In the genomic region with DNA sequence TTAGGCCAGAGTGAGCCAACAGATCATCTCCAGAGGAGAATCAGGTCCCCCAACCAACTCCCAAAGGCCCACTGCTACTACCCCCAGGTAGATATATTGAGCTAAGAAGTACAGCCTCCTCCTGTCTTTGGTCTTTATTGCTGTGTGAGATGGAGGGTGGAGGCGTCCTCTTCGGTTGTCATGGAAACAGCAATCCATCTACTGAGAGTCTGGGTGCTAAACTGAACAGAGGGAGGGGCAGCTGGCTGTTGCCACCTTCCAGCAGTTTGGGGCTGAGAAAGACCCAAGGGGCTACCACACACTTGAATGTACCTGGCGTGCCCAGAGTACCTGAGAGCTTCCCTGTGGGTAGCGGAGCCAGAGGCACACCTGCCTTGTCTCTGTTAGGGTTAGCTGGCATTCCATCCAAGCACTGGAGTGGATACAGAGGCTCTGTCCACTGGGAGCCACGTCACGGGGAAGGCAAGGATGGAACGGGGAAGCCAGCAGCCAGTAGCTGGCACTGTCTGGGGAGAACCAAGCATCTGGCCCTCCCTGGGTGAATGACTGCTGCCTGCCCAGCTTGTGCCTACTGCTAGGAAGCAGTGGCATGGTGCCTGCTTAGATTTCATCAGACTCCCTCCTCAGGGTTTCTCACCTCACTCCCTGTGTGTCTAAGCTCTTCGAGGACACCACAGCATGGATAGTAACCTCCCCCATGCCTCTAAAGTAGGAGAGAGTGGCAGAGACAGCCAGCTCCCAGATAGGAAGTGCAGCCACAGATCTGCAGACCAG, we compare ENCODE assay signal across 14 mouse cellular contexts. TPM values are rescaled to one million over a fixed set of nuclear protein-coding genes. Genes with fewer than 3 reads are reported as not detected.
A peak's percentile ranks its signal among the peaks of the same experiment; 100 is the strongest.
DNase-seq lines count a peak whose midpoint lies in the region; ATAC-seq and TF ChIP-seq lines count a peak whose summit lies in the region.
"Had no signal": no experiment of that assay in that cellular context is flagged by ENCODE, and none has a peak within 500 bp of the region (broad histone marks: within the 10 kb centered on the region; RNA-seq: fewer than 3 reads in every experiment).

No protein-coding gene starts in this region.

- H3K9me3 ChIP-seq in hindbrain, embryonic 11.5 days (ENCODE audit: control insufficient read depth, low read length) = no peaks in the 10 kb centered on the region
- no peaks in the 10 kb centered on the region for H3K9me3 ChIP-seq in hindbrain, embryonic 14.5 days (ENCODE audit: control insufficient read depth, low read length)
- no peaks in the 10 kb centered on the region for H3K9me3 ChIP-seq in forebrain, postnatal 0 days (ENCODE audit: low read length)
- H3K9me3 ChIP-seq in neural tube, embryonic 13.5 days = no peaks in the 10 kb centered on the region
- H3K9me3 ChIP-seq in lung, postnatal 0 days (ENCODE audit: low read length) = no peaks in the 10 kb centered on the region

- TF ChIP-seq CTCF in forebrain, postnatal 0 days (IDR thresholded peaks at IDR 0.05; ENCODE audit: low read depth) = no peak
- no peak for TF ChIP-seq CTCF in lung, postnatal 0 days (IDR thresholded peaks at IDR 0.05)

- no peak overlapping the region for H3K4me3 ChIP-seq in hindbrain, embryonic 11.5 days (ENCODE audit: low read depth, low read length)
- no peak overlapping the region for H3K4me3 ChIP-seq in hindbrain, embryonic 14.5 days (replicated peaks; ENCODE audit: low read length)
- no peak overlapping the region for H3K4me3 ChIP-seq in forebrain, postnatal 0 days (ENCODE audit: low read depth, low read length)
- H3K4me3 ChIP-seq in neural tube, embryonic 13.5 days = no peak overlapping the region
- no peak overlapping the region for H3K4me3 ChIP-seq in lung, postnatal 0 days (ENCODE audit: low read depth, low read length)
- H3K4me3 ChIP-seq: erythroblast, embryonic 14.5 days had no signal

- WGBS in hindbrain, embryonic 11.5 days = 57% methylated on average over 8 of the region's 8 CpGs
- 51% methylated on average over 8 of the region's 8 CpGs for WGBS in hindbrain, embryonic 14.5 days
- WGBS in forebrain, postnatal 0 days = 54% methylated on average over 8 of the region's 8 CpGs
- 44% methylated on average over 8 of the region's 8 CpGs for WGBS in neural tube, embryonic 13.5 days
- 68% methylated on average over 8 of the region's 8 CpGs for WGBS in lung, postnatal 0 days

- H3K4me1 ChIP-seq in hindbrain, embryonic 11.5 days (replicated peaks; ENCODE audit: control insufficient read depth, insufficient read depth, low read length) = no peaks in the 10 kb centered on the region; the same call in 1 of the 2 replicates
- H3K4me1 ChIP-seq in hindbrain, embryonic 14.5 days (replicated peaks; ENCODE audit: control insufficient read depth, insufficient read depth, low read length) = peaks cover 26% of the 10 kb centered on the region
- H3K4me1 ChIP-seq in forebrain, postnatal 0 days (ENCODE audit: insufficient read depth) = peaks cover 8% of the 10 kb centered on the region; the same call in 1 of the 2 replicates
- H3K4me1 ChIP-seq in neural tube, embryonic 13.5 days (replicated peaks) = peaks cover 32% of the 10 kb centered on the region
- H3K4me1 ChIP-seq in lung, postnatal 0 days (ENCODE audit: insufficient read depth, low read depth, low read length) = no peaks in the 10 kb centered on the region

- no peak overlapping the region for H3K9ac ChIP-seq in hindbrain, embryonic 11.5 days (ENCODE audit: low read depth, low read length)
- H3K9ac ChIP-seq in hindbrain, embryonic 14.5 days = no peak overlapping the region
- no peak overlapping the region for H3K9ac ChIP-seq in forebrain, postnatal 0 days
- peak overlapping the region; percentile 17; the same call in 1 of the 2 replicates for H3K9ac ChIP-seq in neural tube, embryonic 13.5 days
- H3K9ac ChIP-seq in lung, postnatal 0 days (replicated peaks; ENCODE audit: low read depth) = no peak overlapping the region

- no peak for DNase-seq in hindbrain, embryonic 11.5 days (ENCODE audit: low spot score)
- DNase-seq in hindbrain, embryonic 14.5 days (ENCODE audit: low spot score) = no peak
- DNase-seq in forebrain, postnatal 0 days = peak; percentile 45
- peak; percentile 78 to 80 for DNase-seq in left cerebral cortex, adult 18-20 months (ENCODE audit: low spot score in 2 of 2)
- DNase-seq in lung, postnatal 0 days (ENCODE audit: low spot score) = no peak
- DNase-seq in adrenal gland, adult 2 months = no peak
- no peak for DNase-seq in Muller cell, postnatal 12 days (ENCODE audit: inconsistent ontology term)
- DNase-seq: cerebellum, adult 18-20 months; kidney, postnatal 14 days had no signal

- H3K36me3 ChIP-seq in hindbrain, embryonic 11.5 days (ENCODE audit: control insufficient read depth, insufficient read depth, low read length) = no peaks in the 10 kb centered on the region
- H3K36me3 ChIP-seq in hindbrain, embryonic 14.5 days (replicated peaks; ENCODE audit: control insufficient read depth, insufficient read depth) = no peaks in the 10 kb centered on the region
- H3K36me3 ChIP-seq in forebrain, postnatal 0 days (ENCODE audit: insufficient read depth) = no peaks in the 10 kb centered on the region; the same call in 1 of the 2 replicates
- H3K36me3 ChIP-seq in neural tube, embryonic 13.5 days = no peaks in the 10 kb centered on the region
- no peaks in the 10 kb centered on the region for H3K36me3 ChIP-seq in lung, postnatal 0 days (ENCODE audit: insufficient read depth, low read length)

- no peaks in the 10 kb centered on the region for H3K27me3 ChIP-seq in hindbrain, embryonic 11.5 days (ENCODE audit: control insufficient read depth, insufficient read depth, low read length)
- H3K27me3 ChIP-seq in hindbrain, embryonic 14.5 days (ENCODE audit: control insufficient read depth, insufficient read depth, low read length) = no peaks in the 10 kb centered on the region
- no peaks in the 10 kb centered on the region for H3K27me3 ChIP-seq in forebrain, postnatal 0 days (ENCODE audit: insufficient read depth, low read length)
- no peaks in the 10 kb centered on the region for H3K27me3 ChIP-seq in neural tube, embryonic 13.5 days
- H3K27me3 ChIP-seq in lung, postnatal 0 days (replicated peaks; ENCODE audit: insufficient read depth, low read length) = no peaks in the 10 kb centered on the region

- no peak overlapping the region for H3K4me2 ChIP-seq in hindbrain, embryonic 11.5 days (replicated peaks; ENCODE audit: low read depth, low read length)
- no peak overlapping the region for H3K4me2 ChIP-seq in hindbrain, embryonic 14.5 days (replicated peaks)
- no peak overlapping the region for H3K4me2 ChIP-seq in forebrain, postnatal 0 days (ENCODE audit: low read depth)
- no peak overlapping the region for H3K4me2 ChIP-seq in neural tube, embryonic 13.5 days
- H3K4me2 ChIP-seq in lung, postnatal 0 days (replicated peaks; ENCODE audit: low read depth, low read length) = no peak overlapping the region

- no peak for TF ChIP-seq EP300 in lung, postnatal 0 days (IDR thresholded peaks at IDR 0.05)

- no peak overlapping the region for H3K27ac ChIP-seq in hindbrain, embryonic 11.5 days (ENCODE audit: low read depth, low read length)
- no peak overlapping the region for H3K27ac ChIP-seq in hindbrain, embryonic 14.5 days
- no peak overlapping the region for H3K27ac ChIP-seq in forebrain, postnatal 0 days (ENCODE audit: low read depth, low read length)
- peak overlapping the region; percentile 46 for H3K27ac ChIP-seq in neural tube, embryonic 13.5 days (replicated peaks)
- H3K27ac ChIP-seq in lung, postnatal 0 days (ENCODE audit: low read length) = no peak overlapping the region

- ATAC-seq in hindbrain, embryonic 11.5 days (ENCODE audit: low FRiP score) = 0 out of 2 replicates have a peak, but pooled peaks have one; percentile 28
- ATAC-seq in hindbrain, embryonic 14.5 days (ENCODE audit: low FRiP score) = no peak
- ATAC-seq in forebrain, postnatal 0 days = peak; percentile 67
- ATAC-seq in neural tube, embryonic 13.5 days (ENCODE audit: low read depth) = peak; percentile 46; the same call in 1 of the 2 replicates
- ATAC-seq in lung, postnatal 0 days = no peak

RNA-seq across cellular contexts. Expression of gene Rsph14, which starts 25.3 kb away (rescaled TPM):
- polyA plus RNA-seq in hindbrain, embryonic 11.5 days (2014; fragmentation: Nextera tagmentation; extraction: Ambion mirVana) = 0.15 and 0.46 TPM in 2 replicates
- polyA plus RNA-seq in hindbrain, embryonic 14.5 days (2014; fragmentation: Nextera tagmentation; extraction: Ambion mirVana) = 0.20 and 0.50 TPM in 2 replicates
- total RNA-seq in forebrain, postnatal 0 days (2014; rRNA removed) = 0.23 and 0.24 TPM in 2 replicates
- polyA plus RNA-seq in forebrain, postnatal 0 days (2015; fragmentation: Nextera tagmentation; extraction: Ambion mirVana) = 0.90 and 1.1 TPM in 2 replicates
- total RNA-seq in left cerebral cortex, adult 18-20 months (2021) = under 1 TPM in 1 of 2 experiments, not detected in 1; 0.28 TPM
- polyA plus RNA-seq in neural tube, embryonic 13.5 days (2015; fragmentation: Nextera tagmentation; extraction: Ambion mirVana) = 0.35 TPM in 1 of 2 replicates, not detected in the other
- polyA plus RNA-seq in lung, postnatal 0 days (2015; fragmentation: Nextera tagmentation; extraction: Ambion mirVana) = 8.8 and 8.9 TPM in 2 replicates
- 1 to 10 TPM in 1 of 2 experiments, not detected in 1; 1.8 TPM for total RNA-seq in adrenal gland, adult 2 months (2021)
- polyA plus RNA-seq in adrenal gland, adult 2 months (2012; rRNA removed) = 0.54 TPM in 1 of 2 replicates, not detected in the other
- polyA plus RNA-seq: erythroblast, embryonic 14.5 days; heart, embryonic 14.5 days; liver, embryonic 16.5 days; stomach, embryonic 14.5 days had no signal

RNA-seq across cellular contexts. Expression of gene Rab36, which starts 29.8 kb away (rescaled TPM):
- 6.8 and 9.3 TPM in 2 replicates for polyA plus RNA-seq in hindbrain, embryonic 11.5 days (2014; fragmentation: Nextera tagmentation; extraction: Ambion mirVana)
- polyA plus RNA-seq in hindbrain, embryonic 14.5 days (2014; fragmentation: Nextera tagmentation; extraction: Ambion mirVana) = 14.5 and 17.0 TPM in 2 replicates
- 20.1 and 24.4 TPM in 2 replicates for total RNA-seq in forebrain, postnatal 0 days (2014; rRNA removed)
- 17.9 and 26.8 TPM in 2 replicates for polyA plus RNA-seq in forebrain, postnatal 0 days (2015; fragmentation: Nextera tagmentation; extraction: Ambion mirVana)
- total RNA-seq in left cerebral cortex, adult 18-20 months (2021) = 10 to 100 TPM; 27.6 to 28.0 TPM
- polyA plus RNA-seq in neural tube, embryonic 13.5 days (2015; fragmentation: Nextera tagmentation; extraction: Ambion mirVana) = 12.3 TPM in 2 replicates
- 4.7 and 6.1 TPM in 2 replicates for polyA plus RNA-seq in lung, postnatal 0 days (2015; fragmentation: Nextera tagmentation; extraction: Ambion mirVana)
- 10 to 100 TPM; 12.9 to 16.3 TPM for total RNA-seq in adrenal gland, adult 2 months (2021)
- polyA plus RNA-seq in adrenal gland, adult 2 months (2012; rRNA removed) = 38.1 and 40.4 TPM in 2 replicates
- polyA plus RNA-seq: erythroblast, embryonic 14.5 days had no signal

RNA-seq across cellular contexts. Expression of gene Gnaz, which starts 40.1 kb away (rescaled TPM):
- polyA plus RNA-seq in hindbrain, embryonic 11.5 days (2014; fragmentation: Nextera tagmentation; extraction: Ambion mirVana) = 14.0 and 14.7 TPM in 2 replicates
- 66.8 and 77.7 TPM in 2 replicates for polyA plus RNA-seq in hindbrain, embryonic 14.5 days (2014; fragmentation: Nextera tagmentation; extraction: Ambion mirVana)
- 127 and 140 TPM in 2 replicates for total RNA-seq in forebrain, postnatal 0 days (2014; rRNA removed)
- 76.7 and 106 TPM in 2 replicates for polyA plus RNA-seq in forebrain, postnatal 0 days (2015; fragmentation: Nextera tagmentation; extraction: Ambion mirVana)
- total RNA-seq in left cerebral cortex, adult 18-20 months (2021) = 100 to 1,000 TPM; 120 to 126 TPM
- polyA plus RNA-seq in neural tube, embryonic 13.5 days (2015; fragmentation: Nextera tagmentation; extraction: Ambion mirVana) = 46.1 and 51.9 TPM in 2 replicates
- polyA plus RNA-seq in lung, postnatal 0 days (2015; fragmentation: Nextera tagmentation; extraction: Ambion mirVana) = 2.2 TPM in 2 replicates
- total RNA-seq in adrenal gland, adult 2 months (2021) = 1 to 10 TPM; 2.3 to 8.2 TPM
- polyA plus RNA-seq in adrenal gland, adult 2 months (2012; rRNA removed) = 2.4 and 7.4 TPM in 2 replicates

RNA-seq across cellular contexts. Expression of gene Bcr, which starts 53.3 kb away (rescaled TPM):
- polyA plus RNA-seq in hindbrain, embryonic 11.5 days (2014; fragmentation: Nextera tagmentation; extraction: Ambion mirVana) = 10.5 and 15.2 TPM in 2 replicates
- 19.6 and 24.0 TPM in 2 replicates for polyA plus RNA-seq in hindbrain, embryonic 14.5 days (2014; fragmentation: Nextera tagmentation; extraction: Ambion mirVana)
- 44.9 and 49.6 TPM in 2 replicates for total RNA-seq in forebrain, postnatal 0 days (2014; rRNA removed)
- 6.9 and 10.1 TPM in 2 replicates for polyA plus RNA-seq in forebrain, postnatal 0 days (2015; fragmentation: Nextera tagmentation; extraction: Ambion mirVana)
- total RNA-seq in left cerebral cortex, adult 18-20 months (2021) = 100 to 1,000 TPM; 102 to 109 TPM
- polyA plus RNA-seq in neural tube, embryonic 13.5 days (2015; fragmentation: Nextera tagmentation; extraction: Ambion mirVana) = 14.5 and 16.8 TPM in 2 replicates
- polyA plus RNA-seq in lung, postnatal 0 days (2015; fragmentation: Nextera tagmentation; extraction: Ambion mirVana) = 16.5 and 20.2 TPM in 2 replicates
- total RNA-seq in adrenal gland, adult 2 months (2021) = 10 to 100 TPM; 40.2 to 43.2 TPM
- polyA plus RNA-seq in adrenal gland, adult 2 months (2012; rRNA removed) = 20.0 and 20.1 TPM in 2 replicates

Comparison
In these comparisons a context has a peak if more than half of its experiments do, and no peak if none do; other contexts are left out.
1. ATAC-seq: peak in hindbrain, embryonic 11.5 days (single experiment), forebrain, postnatal 0 days (single experiment) and neural tube, embryonic 13.5 days (single experiment); none in hindbrain, embryonic 14.5 days (single experiment) and lung, postnatal 0 days (single experiment).
2. DNase-seq: peak in forebrain, postnatal 0 days (single experiment) and left cerebral cortex, adult 18-20 months (2 of 2); none in hindbrain, embryonic 11.5 days (single experiment), hindbrain, embryonic 14.5 days (single experiment), lung, postnatal 0 days (single experiment), adrenal gland, adult 2 months (single experiment) and Muller cell, postnatal 12 days (single experiment).